Comparison of ENCODE assay signal across 28 mouse cellular contexts in genomic region chr13:94389541-94389940, GRCm38 (mm10). TPM values are rescaled to one million over a fixed set of nuclear protein-coding genes. Genes with fewer than 3 reads are reported as not detected.
A peak's percentile ranks its signal among the peaks of the same experiment; 100 is the strongest.
DNase-seq lines count a peak whose midpoint lies in the region; ATAC-seq lines count a peak whose summit lies in the region.
"Had no signal": no experiment of that assay in that cellular context is flagged by ENCODE, and none has a peak within 500 bp of the region (broad histone marks: within the 10 kb centered on the region; RNA-seq: fewer than 3 reads in every experiment).

No protein-coding gene starts in this region.

- peak; percentile 39 to 42 for DNase-seq in adrenal gland, postnatal 36 days
- no peak for DNase-seq in adrenal gland, adult 8-10 months
- DNase-seq in heart, postnatal 14 days = peak; percentile 25 to 30
- DNase-seq in heart, adult 8-10 months (ENCODE audit: low spot score) = no peak
- DNase-seq in midbrain, embryonic 11.5 days (ENCODE audit: low spot score, missing footprints) = peak; percentile 70
- DNase-seq in midbrain, embryonic 10.5 days (ENCODE audit: low spot score) = no peak
- DNase-seq: cerebellum, adult 2 months; cerebellum, postnatal 14 days; gastrocnemius, postnatal 10 days; kidney, adult 2 months; kidney, postnatal 36 days; right cerebral cortex, adult 18-20 months; spleen, adult 18-20 months; thymus, adult 2 months; thymus, postnatal 36 days had no signal

- 91% methylated on average over 2 of the region's 2 CpGs for WGBS in midbrain, embryonic 11.5 days
- 95% methylated on average over 2 of the region's 2 CpGs for WGBS in midbrain, embryonic 10.5 days

- no peaks in the 10 kb centered on the region for H3K9me3 ChIP-seq in midbrain, embryonic 11.5 days (ENCODE audit: control insufficient read depth, low read length)
- no peaks in the 10 kb centered on the region for H3K9me3 ChIP-seq in midbrain, embryonic 10.5 days (replicated peaks)
- H3K9me3 ChIP-seq: forebrain, embryonic 13.5 days; hindbrain, embryonic 12.5 days; intestine, embryonic 15.5 days; limb, embryonic 13.5 days; midbrain, embryonic 15.5 days; neural tube, embryonic 15.5 days had no signal

- no peak overlapping the region for H3K4me3 ChIP-seq in midbrain, embryonic 11.5 days (ENCODE audit: low read depth, low read length)
- H3K4me3 ChIP-seq in midbrain, embryonic 10.5 days = no peak overlapping the region
- H3K4me3 ChIP-seq: forebrain, embryonic 13.5 days; hindbrain, embryonic 12.5 days; intestine, embryonic 15.5 days; layer of hippocampus, adult 2 months; left cerebral cortex, adult 2 months; limb, embryonic 13.5 days; midbrain, embryonic 15.5 days; neural tube, embryonic 15.5 days had no signal

- H3K9ac ChIP-seq in midbrain, embryonic 11.5 days (ENCODE audit: low read length) = no peak overlapping the region
- H3K9ac ChIP-seq: forebrain, embryonic 13.5 days; hindbrain, embryonic 12.5 days; intestine, embryonic 15.5 days; limb, embryonic 13.5 days; midbrain, embryonic 15.5 days; neural tube, embryonic 15.5 days had no signal

- no peaks in the 10 kb centered on the region for H3K36me3 ChIP-seq in midbrain, embryonic 11.5 days (ENCODE audit: control insufficient read depth, insufficient read depth, low read length)
- H3K36me3 ChIP-seq in midbrain, embryonic 10.5 days = peaks cover 23% of the 10 kb centered on the region
- H3K36me3 ChIP-seq: intestine, embryonic 15.5 days; midbrain, embryonic 15.5 days had no signal

- intact Hi-C loops in heart, postnatal 14 days (cut with DNase I) = loop anchor here (10.0 kb wide), 1 partner anchor 175 kb away; no protein-coding TSS in a partner anchor

- H3K4me2 ChIP-seq in midbrain, embryonic 11.5 days = no peak overlapping the region
- H3K4me2 ChIP-seq: forebrain, embryonic 13.5 days; heart, embryonic 11.5 days; hindbrain, embryonic 12.5 days; intestine, embryonic 15.5 days; limb, embryonic 13.5 days; liver, embryonic 11.5 days; midbrain, embryonic 15.5 days; neural tube, embryonic 15.5 days had no signal

- no peaks in the 10 kb centered on the region for H3K4me1 ChIP-seq in midbrain, embryonic 11.5 days (ENCODE audit: control insufficient read depth, insufficient read depth, low read length)
- 0 out of 2 replicates have a peak, but pooled peaks cover 3% of the 10 kb centered on the region for H3K4me1 ChIP-seq in midbrain, embryonic 10.5 days
- H3K4me1 ChIP-seq: forebrain, embryonic 13.5 days; midbrain, embryonic 15.5 days had no signal

- H3K27me3 ChIP-seq in midbrain, embryonic 11.5 days (ENCODE audit: control insufficient read depth, insufficient read depth, low read length) = no peaks in the 10 kb centered on the region
- no peaks in the 10 kb centered on the region for H3K27me3 ChIP-seq in midbrain, embryonic 10.5 days (ENCODE audit: low read depth, poor library complexity, severe bottlenecking)
- H3K27me3 ChIP-seq: forebrain, embryonic 13.5 days; hindbrain, embryonic 12.5 days; intestine, embryonic 15.5 days; limb, embryonic 13.5 days; midbrain, embryonic 15.5 days; neural tube, embryonic 15.5 days had no signal

- no peak for ATAC-seq in midbrain, embryonic 11.5 days (ENCODE audit: low FRiP score)
- no peak for ATAC-seq in cerebellum, adult (ENCODE audit: insufficient number of reproducible peaks, low FRiP score, low TSS enrichment)
- ATAC-seq: forebrain, embryonic 13.5 days; hindbrain, postnatal 0 days; intestine, embryonic 15.5 days; midbrain, embryonic 15.5 days had no signal

- no peak overlapping the region for H3K27ac ChIP-seq in midbrain, embryonic 11.5 days (ENCODE audit: low read depth, low read length)
- H3K27ac ChIP-seq in midbrain, embryonic 10.5 days (replicated peaks) = no peak overlapping the region
- H3K27ac ChIP-seq: forebrain, embryonic 13.5 days; hindbrain, embryonic 12.5 days; hindbrain, postnatal 0 days; intestine, embryonic 15.5 days; layer of hippocampus, adult 2 months; left cerebral cortex, adult 2 months; limb, embryonic 13.5 days; macrophage; midbrain, embryonic 15.5 days; neural tube, embryonic 15.5 days had no signal

RNA-seq across cellular contexts. Expression of gene Ap3b1, which starts 30.8 kb away (rescaled TPM):
- total RNA-seq in adrenal gland, postnatal 36 days (2021) = 10 to 100 TPM; 41.9 to 45.0 TPM
- 10 to 100 TPM; 42.7 to 51.8 (median 48.8) TPM for total RNA-seq in adrenal gland, adult 8-10 months (2022)
- total RNA-seq in heart, postnatal 14 days (2021) = 10 to 100 TPM; 24.7 to 26.1 TPM
- total RNA-seq in heart, adult 8-10 months (2022) = 10 to 100 TPM; 24.8 to 30.2 (median 27.5) TPM
- 39.0 and 42.6 TPM in 2 replicates for polyA plus RNA-seq in midbrain, embryonic 11.5 days (2014; fragmentation: Nextera tagmentation; extraction: Ambion mirVana)
- polyA plus RNA-seq in midbrain, embryonic 10.5 days (2016; fragmentation: Nextera tagmentation; extraction: Ambion mirVana) = 35.6 and 37.5 TPM in 2 replicates

Comparison
In these comparisons a context has a peak if more than half of its experiments do, and no peak if none do; other contexts are left out.
1. DNase-seq: peak in adrenal gland, postnatal 36 days (2 of 2), heart, postnatal 14 days (2 of 2) and midbrain, embryonic 11.5 days (single experiment); none in adrenal gland, adult 8-10 months (single experiment), heart, adult 8-10 months (single experiment) and midbrain, embryonic 10.5 days (single experiment).